Comparison of ENCODE assay signal across 8 mouse cellular contexts in the genomic region with DNA sequence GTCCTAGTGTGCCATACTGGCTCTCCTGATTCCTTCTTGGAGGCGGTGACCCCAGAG. TPM values are rescaled to one million over a fixed set of nuclear protein-coding genes. Genes with fewer than 3 reads are reported as not detected.
A peak's percentile ranks its signal among the peaks of the same experiment; 100 is the strongest.
DNase-seq lines count a peak whose midpoint lies in the region; ATAC-seq and TF ChIP-seq lines count a peak whose summit lies in the region.

Cdipt (plus strand) TSS at position 22 of the 57 bp plus-strand sequence.

- TF ChIP-seq CTCF in bone marrow macrophage, adult 2 months (IDR thresholded peaks at IDR 0.05; ENCODE audit: low read depth, low read length) = no peak

- 0% methylated on average over 1 of the region's 1 CpGs for WGBS in midbrain, embryonic 13.5 days

- no peak for DNase-seq in layer of hippocampus, adult 18-20 months (ENCODE audit: low spot score in 2 of 2)
- no peak for DNase-seq in layer of hippocampus, adult 9-10 months (ENCODE audit: low spot score)
- no peak for DNase-seq in gonadal fat pad, adult 2 months (ENCODE audit: low read depth)
- DNase-seq in layer of hippocampus, postnatal 10 days (ENCODE audit: low spot score in 2 of 2) = no peak
- DNase-seq in retina, postnatal 1 day = no peak
- DNase-seq in thymus, postnatal 10 days (ENCODE audit: low spot score in 2 of 2) = no peak

- H3K9ac ChIP-seq in midbrain, embryonic 13.5 days (replicated peaks) = peak within 1 kb of the TSS; percentile 99

- H3K36me3 ChIP-seq in midbrain, embryonic 13.5 days = peaks cover 43% of the 10 kb centered on the region

- peak within 1 kb of the TSS; percentile 93 for H3K4me2 ChIP-seq in midbrain, embryonic 13.5 days (replicated peaks)

- H3K4me1 ChIP-seq in bone marrow macrophage, adult 2 months (ENCODE audit: control insufficient read depth, insufficient read depth, low read length) = peaks cover 10% of the 10 kb centered on the region
- peaks cover 17% of the 10 kb centered on the region for H3K4me1 ChIP-seq in midbrain, embryonic 13.5 days (replicated peaks)

- no peak for TF ChIP-seq POLR2A in bone marrow macrophage, adult 2 months (IDR thresholded peaks at IDR 0.05; ENCODE audit: borderline replicate concordance, low read depth, low read length)

- peak within 1 kb of the TSS; percentile 97 for H3K27ac ChIP-seq in bone marrow macrophage, adult 2 months (ENCODE audit: insufficient read depth, low read depth, low read length)
- peak within 1 kb of the TSS; percentile 96 for H3K27ac ChIP-seq in midbrain, embryonic 13.5 days

- no peaks in the 10 kb centered on the region for H3K9me3 ChIP-seq in midbrain, embryonic 13.5 days

- no peaks in the 10 kb centered on the region; the same call in 1 of the 2 replicates for H3K27me3 ChIP-seq in midbrain, embryonic 13.5 days

- ATAC-seq in midbrain, embryonic 13.5 days = no peak

- H3K4me3 ChIP-seq in bone marrow macrophage, adult 2 months (ENCODE audit: insufficient read depth, low read length) = peak within 1 kb of the TSS; percentile 76
- peak within 1 kb of the TSS; percentile 100 for H3K4me3 ChIP-seq in midbrain, embryonic 13.5 days (replicated peaks)

RNA-seq across cellular contexts. Expression of gene Cdipt, which starts in this region (rescaled TPM):
- total RNA-seq in layer of hippocampus, adult 18-20 months (2021) = 100 to 1,000 TPM; 164 to 166 TPM
- 112 and 118 TPM in 2 replicates for polyA plus RNA-seq in bone marrow macrophage, adult 2 months (2012; ENCODE audit: insufficient read depth, insufficient read length, missing spikeins)
- polyA plus RNA-seq in gonadal fat pad, adult 2 months (2012; rRNA removed) = 240 and 245 TPM in 2 replicates
- 100 to 1,000 TPM; 129 to 149 TPM for total RNA-seq in layer of hippocampus, postnatal 10 days (2021)
- polyA plus RNA-seq in midbrain, embryonic 13.5 days (2015; fragmentation: Nextera tagmentation; extraction: Ambion mirVana) = 101 and 108 TPM in 2 replicates
